Mouse (Mus musculus) stomach, postnatal 0 days (tissue): ENCODE measurements around the gene Fndc9. TPM values are rescaled to one million over a fixed set of nuclear protein-coding genes. Genes with fewer than 3 reads are reported as not detected.

ENCODE experiments used
- ATAC-seq: fragments of 200-750 bp; cut with Nextera tagmentation; 2 replicates; pipeline ENCODE4 v1.8.0; 2017; ENCODE audit not compliant: low FRiP score, low TSS enrichment
- DNase-seq: peaks from one replicate; pipeline ENCODE4 v3.0.0-alpha.2; 2016; ENCODE audit warnings: low spot score
- H3K27ac ChIP-seq: fragments of 300-500 bp; sonication (generic); replicated peaks from 2 replicates; pipeline ENCODE4 v1.5.1; 2014; ENCODE audit warnings: mild to moderate bottlenecking, control low read depth
- H3K27me3 ChIP-seq: fragments of 300-500 bp; sonication (generic); 2 replicates; pipeline ENCODE4 v1.6.1; 2014; ENCODE audit warnings: low read length; ENCODE audit not compliant: control insufficient read depth, insufficient read depth
- H3K36me3 ChIP-seq: fragments of 300-500 bp; sonication (generic); 2 replicates; pipeline ENCODE4 v1.6.1; 2014; ENCODE audit warnings: low read length, mixed read lengths; ENCODE audit not compliant: control insufficient read depth, insufficient read depth
- H3K4me1 ChIP-seq: fragments of 300-500 bp; sonication (generic); replicated peaks from 2 replicates; pipeline ENCODE4 v1.6.1; 2014; ENCODE audit warnings: antibody characterized with exemption; ENCODE audit not compliant: control insufficient read depth, insufficient read depth
- H3K4me2 ChIP-seq: fragments of 300-500 bp; sonication (generic); replicated peaks from 2 replicates; pipeline ENCODE4 v1.6.1; 2014; ENCODE audit warnings: low read depth, mild to moderate bottlenecking, control low read depth, moderate library complexity
- H3K4me3 ChIP-seq: fragments of 300-500 bp; sonication (generic); 2 replicates; pipeline ENCODE4 v1.5.1; 2014; ENCODE audit warnings: low read depth, low read length, control low read depth
- H3K9ac ChIP-seq: fragments of 300-500 bp; sonication (generic); 2 replicates; pipeline ENCODE4 v1.6.1; 2014; ENCODE audit warnings: mild to moderate bottlenecking, low read length, control low read depth, mixed read lengths
- H3K9me3 ChIP-seq: fragments of 300-500 bp; sonication (generic); 2 replicates; pipeline ENCODE4 v1.6.1; 2016; ENCODE audit warnings: low read length; ENCODE audit not compliant: control insufficient read depth
- CTCF ChIP-seq: IDR thresholded peaks from 2 replicates; pipeline ENCODE4 v1.5.1; 2016; ENCODE audit warnings: antibody characterized with exemption, low read depth, mild to moderate bottlenecking, moderate library complexity
- EP300 ChIP-seq: optimal IDR thresholded peaks from 2 replicates; pipeline ENCODE3; 2016; ENCODE audit warnings: antibody characterized with exemption
- WGBS: fragments of 180-500 bp; shearing (Covaris S2); extraction: QIAGEN DNeasy Blood & Tissue Kit; methylation state at CpG from one replicate; pipeline ENCODE4 v1.1.7; 2014; 5-methylcytosine and 5-hydroxymethylcytosine counted together
- polyA plus RNA-seq: library from polyadenylated mRNA; unstranded; fragments of >200 nt; fragmentation: Nextera tagmentation; extraction: Ambion mirVana; gene quantifications from 2 replicates; pipeline ENCODE4 v1.2.1, GENCODE M21; 2015

Gene Fndc9
- polyA plus RNA-seq, 1 experiment from 2014 or later, result 6.9 TPM

DNA sequence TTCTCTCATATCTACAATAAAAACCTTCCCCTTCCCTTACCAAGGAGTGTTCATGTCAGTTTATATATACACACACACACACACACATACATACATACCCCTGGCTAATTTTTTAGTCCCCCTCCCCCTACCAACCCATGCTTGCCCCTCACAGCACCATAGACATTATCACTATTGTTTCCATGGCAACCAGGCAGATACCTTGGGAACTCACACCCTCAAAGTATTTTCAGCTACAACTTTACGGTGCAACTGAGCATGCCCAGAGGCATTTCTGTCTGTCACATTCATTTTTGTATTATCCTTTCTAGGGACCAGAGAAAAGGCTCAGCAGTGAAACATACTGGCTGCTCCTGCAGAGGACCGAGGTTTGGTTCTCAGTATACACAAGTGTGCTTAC lies 15.1 kb upstream of the Fndc9 start:
- no peaks in the 10 kb centered on the region for H3K9me3 ChIP-seq
- ATAC-seq, result no peak
- no peak for DNase-seq
- H3K27ac ChIP-seq, result no peak overlapping the region
- H3K4me2 ChIP-seq, result no peak overlapping the region
- no peaks in the 10 kb centered on the region for H3K27me3 ChIP-seq
- no peaks in the 10 kb centered on the region for H3K4me1 ChIP-seq
- no peak overlapping the region for H3K4me3 ChIP-seq
- WGBS, result 84% methylated on average over 2 of the region's 2 CpGs
- H3K36me3 ChIP-seq, result no peaks in the 10 kb centered on the region
- no peak overlapping the region for H3K9ac ChIP-seq
- no peak for TF ChIP-seq CTCF
- no peak for TF ChIP-seq EP300

DNA sequence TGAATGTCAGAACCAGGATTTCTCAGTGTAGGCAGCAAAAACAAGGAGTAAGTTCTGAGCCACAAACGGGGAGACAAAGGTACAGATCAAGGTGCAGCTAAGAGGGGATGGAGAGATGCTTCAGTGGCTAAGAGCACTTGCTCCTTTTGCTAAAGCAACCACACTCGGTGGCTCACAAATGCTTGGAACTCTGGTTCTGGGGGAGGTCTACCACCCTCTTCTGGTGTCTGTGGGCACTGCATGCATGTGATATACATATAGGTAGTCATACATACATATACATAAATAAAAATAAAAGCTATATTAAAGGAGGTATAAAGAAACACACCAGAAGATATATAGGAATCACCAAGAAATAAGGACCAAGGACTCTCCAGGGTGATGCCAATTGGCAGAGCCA lies 11.8 kb upstream of the Fndc9 start:
- ATAC-seq (no peak), DNase-seq (no peak)
- peak; percentile 55 for TF ChIP-seq CTCF
- TF ChIP-seq EP300, result no peak
- Histone ChIP-seq H3K27ac (no peak overlapping the region), H3K36me3 (no peaks in the 10 kb centered on the region), H3K9ac (no peak overlapping the region), H3K27me3 (no peaks in the 10 kb centered on the region), H3K4me3 (no peak overlapping the region), H3K4me2 (no peak overlapping the region), H3K4me1 (no peaks in the 10 kb centered on the region), H3K9me3 (no peaks in the 10 kb centered on the region)
- 89% methylated on average over 2 of the region's 2 CpGs for WGBS

DNA sequence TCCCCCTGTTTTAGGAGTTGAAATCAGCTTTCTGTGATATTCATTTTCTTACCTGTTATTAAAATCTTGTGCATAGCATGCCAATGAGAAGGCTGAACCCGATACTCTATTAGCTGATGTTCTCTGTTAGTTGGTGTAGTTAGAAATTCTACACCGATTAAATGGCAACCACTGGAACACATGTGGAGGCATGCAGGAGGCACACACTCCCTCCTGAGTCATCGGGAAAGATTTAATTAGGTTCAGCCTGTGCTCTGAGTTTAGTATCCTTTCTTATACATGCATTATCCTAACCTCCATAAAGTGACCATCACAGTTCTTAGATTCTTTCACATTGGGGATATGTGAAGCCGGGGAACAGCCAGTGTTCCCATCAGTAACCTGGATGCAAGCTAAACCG lies 10.0 kb upstream of the Fndc9 start:
- Histone ChIP-seq H3K9ac (no peak overlapping the region), H3K9me3 (no peaks in the 10 kb centered on the region), H3K27ac (peak overlapping the region; percentile 78), H3K36me3 (no peaks in the 10 kb centered on the region), H3K27me3 (no peaks in the 10 kb centered on the region), H3K4me2 (no peak overlapping the region), H3K4me3 (no peak overlapping the region), H3K4me1 (no peaks in the 10 kb centered on the region)
- DNase-seq (no peak), ATAC-seq (no peak)
- WGBS, result 72% methylated on average over 5 of the region's 5 CpGs
- no peak for TF ChIP-seq CTCF
- TF ChIP-seq EP300, result no peak

DNA sequence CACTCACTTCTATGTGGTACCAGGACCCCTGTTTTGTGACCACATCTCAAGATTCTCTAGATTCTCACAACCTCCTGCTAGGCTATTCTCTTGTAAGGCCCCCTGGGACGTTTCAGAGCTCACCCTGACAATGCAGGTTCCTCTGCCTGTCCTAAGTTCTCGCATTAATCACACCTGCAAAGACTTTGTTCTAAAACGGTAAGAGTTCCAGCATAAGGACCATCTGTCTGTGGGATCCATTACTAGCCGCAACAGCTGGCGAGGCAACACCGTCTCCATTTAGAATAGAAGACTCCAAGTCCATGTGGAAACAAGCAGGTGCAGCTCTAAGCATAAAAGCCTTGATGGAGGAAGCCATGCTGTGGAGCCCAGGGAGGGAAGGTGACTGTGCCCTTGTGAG lies 5.1 kb upstream of the Fndc9 start:
- no peak overlapping the region for H3K4me2 ChIP-seq
- no peak overlapping the region for H3K9ac ChIP-seq
- no peak overlapping the region for H3K4me3 ChIP-seq
- ATAC-seq, result no peak
- H3K27ac ChIP-seq, result no peak overlapping the region
- H3K36me3 ChIP-seq, result no peaks in the 10 kb centered on the region
- H3K4me1 ChIP-seq, result no peaks in the 10 kb centered on the region
- DNase-seq, result no peak
- no peaks in the 10 kb centered on the region for H3K27me3 ChIP-seq
- H3K9me3 ChIP-seq, result no peaks in the 10 kb centered on the region
- no peak for TF ChIP-seq CTCF
- 72% methylated on average over 6 of the region's 6 CpGs for whole genome bisulfite sequencing

DNA sequence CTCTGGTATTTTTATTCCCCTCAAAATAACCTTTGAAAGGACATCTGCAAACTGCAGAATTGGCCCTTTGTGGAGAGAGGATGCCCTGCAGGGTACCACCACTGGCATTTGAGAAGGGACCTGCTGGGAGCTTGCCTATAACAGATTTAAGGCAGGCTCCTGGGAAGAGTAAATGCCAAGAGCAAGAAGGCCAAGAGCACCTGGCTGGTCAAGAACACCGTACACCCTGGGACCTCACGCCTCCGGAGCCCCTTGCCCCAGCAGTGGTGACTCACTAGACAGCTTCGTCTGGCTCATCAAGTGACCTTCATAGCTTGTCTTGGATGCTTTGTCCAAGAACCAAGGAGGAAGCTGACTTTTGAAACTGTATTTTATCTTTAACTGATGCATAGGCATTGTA lies 2.5 kb upstream of the Fndc9 start:
- TF ChIP-seq CTCF (no peak), EP300 (no peak)
- 91% methylated on average over 4 of the region's 4 CpGs for WGBS
- ATAC-seq, result no peak
- no peak overlapping the region for H3K4me3 ChIP-seq
- no peaks in the 10 kb centered on the region for H3K9me3 ChIP-seq
- H3K4me2 ChIP-seq, result no peak overlapping the region
- H3K9ac ChIP-seq, result no peak overlapping the region
- no peak overlapping the region for H3K27ac ChIP-seq
- no peaks in the 10 kb centered on the region for H3K27me3 ChIP-seq
- DNase-seq, result no peak
- H3K36me3 ChIP-seq, result no peaks in the 10 kb centered on the region
- no peaks in the 10 kb centered on the region for H3K4me1 ChIP-seq

DNA sequence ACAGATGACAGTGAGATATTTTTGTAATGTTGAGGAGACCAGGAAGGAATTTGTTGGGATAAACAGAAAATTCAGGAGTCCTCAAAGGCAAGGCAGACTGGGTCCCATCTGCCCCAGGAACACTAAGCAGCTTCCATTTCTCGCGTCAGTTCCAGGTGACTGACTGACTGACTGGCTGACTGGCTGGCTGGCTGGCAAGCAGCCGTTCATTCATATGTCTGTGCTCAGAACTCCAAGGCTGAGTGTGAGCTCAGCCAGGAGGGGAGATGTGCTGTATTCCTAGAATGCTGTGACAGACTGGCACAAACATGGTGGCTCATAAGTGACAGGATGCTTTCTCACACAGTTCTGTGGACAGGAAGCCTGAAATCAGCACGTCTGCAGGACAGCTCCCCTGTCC lies 1.4 kb upstream of the Fndc9 start:
- ATAC-seq (no peak), DNase-seq (no peak)
- Histone ChIP-seq H3K4me2 (no peak overlapping the region), H3K4me3 (no peak overlapping the region), H3K9me3 (no peaks in the 10 kb centered on the region), H3K27ac (no peak overlapping the region), H3K9ac (no peak overlapping the region), H3K27me3 (no peaks in the 10 kb centered on the region), H3K36me3 (no peaks in the 10 kb centered on the region), H3K4me1 (no peaks in the 10 kb centered on the region)
- 80% methylated on average over 4 of the region's 4 CpGs for WGBS
- TF ChIP-seq EP300 (no peak), CTCF (no peak)
